Mouse (Mus musculus) R1 (cell line): ENCODE data around the gene Zmat5.

Experiments
- DNase-seq: peaks from one replicate; pipeline ENCODE4 v3.0.0-alpha.2; 2018; ENCODE audit warnings: low read depth, low spot score

The Zmat5 gene

DNA sequence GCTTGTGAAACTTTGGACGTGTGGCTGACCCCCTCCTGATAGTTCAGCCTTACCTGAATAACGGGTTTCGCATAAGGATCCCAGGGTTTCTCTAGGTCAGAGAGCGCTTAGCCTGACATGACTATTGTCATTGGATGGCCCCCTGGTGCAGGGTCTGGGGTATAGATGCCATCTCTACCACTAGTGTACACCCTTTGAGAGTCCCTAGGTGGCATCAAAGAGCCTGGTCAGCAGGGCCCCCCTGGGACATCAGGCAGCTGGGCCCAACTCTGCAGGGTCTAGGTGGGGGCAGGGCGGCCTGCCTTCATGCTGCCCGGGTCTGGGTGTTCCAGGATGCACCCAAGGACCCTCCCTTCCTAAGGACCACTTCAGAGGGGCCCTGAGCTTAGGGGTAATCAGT is 31.9 kb downstream of the Zmat5 start:
- DNase-seq = no peak

DNA sequence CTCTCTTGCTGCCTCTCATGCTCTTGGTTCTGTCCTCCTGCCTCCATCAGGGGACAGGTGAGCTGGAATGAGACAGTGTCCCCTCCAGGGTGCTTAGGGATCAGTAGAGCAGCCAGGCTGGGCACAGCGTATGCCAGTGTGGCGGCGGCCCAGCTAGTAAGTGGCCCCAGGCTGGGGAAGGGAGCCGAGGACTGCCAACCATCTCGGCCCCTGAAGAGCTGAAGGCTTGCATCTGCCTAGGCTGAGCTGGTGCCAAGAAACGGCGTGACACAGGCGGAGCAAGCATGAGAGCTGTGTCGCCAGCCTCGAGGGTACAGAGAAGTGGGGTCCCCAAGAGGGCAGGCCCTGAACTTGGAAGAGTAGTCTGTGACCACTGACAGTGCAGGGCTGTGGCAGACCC is 33.2 kb downstream of the Zmat5 start:
- DNase-seq = no peak

DNA sequence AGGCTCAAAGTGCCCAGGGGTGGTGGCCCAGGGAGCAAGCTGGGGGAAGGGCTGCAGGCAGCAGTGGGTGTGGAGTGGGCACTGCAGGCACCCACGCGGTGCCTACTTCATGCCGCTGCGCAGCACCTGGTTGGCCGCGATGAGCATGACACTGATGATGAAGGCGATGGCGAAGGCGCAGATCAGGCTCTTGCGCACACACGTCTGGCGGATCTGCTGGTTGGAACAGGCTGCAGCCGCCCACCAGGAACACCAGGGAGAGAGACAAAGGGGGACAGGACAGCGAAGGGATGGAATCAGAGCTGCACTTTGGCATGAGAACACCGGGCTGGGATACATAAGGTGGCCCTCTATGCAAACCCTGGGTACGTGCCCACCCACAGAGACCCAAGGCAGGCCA is 34.2 kb downstream of the Zmat5 start:
- DNase-seq = no peak

- no peak for DNase-seq
These were observed 36.3 kb downstream of the Zmat5 start for GRCm38 (mm10) chr11:4740785-4741184.

- DNase-seq = no peak
These were observed 40.2 kb downstream of the Zmat5 start for GRCm38 (mm10) chr11:4744691-4745090.

DNA sequence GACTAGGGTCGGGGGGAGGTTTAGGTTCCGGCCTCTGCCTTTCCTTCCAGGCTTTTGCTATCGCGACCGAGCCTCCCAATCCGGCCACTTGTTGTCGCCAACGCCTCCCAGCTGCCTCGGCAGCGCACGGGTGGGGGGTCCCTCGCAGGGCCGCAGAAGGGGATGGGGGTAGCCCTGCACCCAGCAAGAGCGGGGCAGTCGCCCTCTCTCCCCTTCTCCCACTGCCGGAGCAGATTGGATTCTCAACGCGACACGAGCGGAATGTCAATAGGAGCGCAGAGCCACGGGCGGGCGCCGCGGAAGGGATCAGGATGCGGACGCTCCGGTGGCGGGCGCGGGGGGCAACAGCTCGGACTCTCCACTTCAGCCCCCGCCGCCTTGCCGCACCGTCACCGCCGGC is 41.5 kb downstream of the Zmat5 start:
- peak; percentile 60 for DNase-seq

DNA sequence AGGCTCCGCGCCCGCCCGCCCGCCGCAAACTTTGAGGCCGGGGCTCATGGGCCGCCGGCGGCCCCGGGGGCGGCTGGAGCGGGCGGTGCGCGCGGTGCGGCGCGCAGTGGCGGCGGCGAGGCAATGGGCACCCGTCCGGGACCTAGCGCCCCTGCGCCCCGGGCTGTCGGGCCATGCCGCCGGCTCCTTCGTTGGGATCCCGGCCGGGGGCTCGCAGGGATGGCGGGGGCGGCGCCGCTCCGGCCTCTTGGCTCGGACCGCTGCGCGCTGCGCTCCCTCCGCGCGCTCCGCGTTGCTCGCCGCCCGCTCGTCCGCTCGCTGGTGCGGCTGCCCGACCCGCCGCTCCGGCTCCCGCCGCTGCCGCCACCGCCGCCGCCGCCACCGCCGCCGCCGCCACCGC is 42.3 kb downstream of the Zmat5 start, which contains the start of gene Cabp7:
Cabp7 (minus strand) TSS at position 46 of the 400 bp plus-strand sequence.
- no peak for DNase-seq

GRCm38 (mm10) chr11:4747285-4747684 is 42.8 kb downstream of the Zmat5 start:
- peak; percentile 56 for DNase-seq

GRCm38 (mm10) chr11:4750263-4750662 is 45.8 kb downstream of the Zmat5 start:
- peak; percentile 79 for DNase-seq

- DNase-seq = no peak
These were observed 48.4 kb downstream of the Zmat5 start for GRCm38 (mm10) chr11:4752836-4753235.

- peak; percentile 71 for DNase-seq
These were observed 49.6 kb downstream of the Zmat5 start for GRCm38 (mm10) chr11:4754036-4754435.

DNA sequence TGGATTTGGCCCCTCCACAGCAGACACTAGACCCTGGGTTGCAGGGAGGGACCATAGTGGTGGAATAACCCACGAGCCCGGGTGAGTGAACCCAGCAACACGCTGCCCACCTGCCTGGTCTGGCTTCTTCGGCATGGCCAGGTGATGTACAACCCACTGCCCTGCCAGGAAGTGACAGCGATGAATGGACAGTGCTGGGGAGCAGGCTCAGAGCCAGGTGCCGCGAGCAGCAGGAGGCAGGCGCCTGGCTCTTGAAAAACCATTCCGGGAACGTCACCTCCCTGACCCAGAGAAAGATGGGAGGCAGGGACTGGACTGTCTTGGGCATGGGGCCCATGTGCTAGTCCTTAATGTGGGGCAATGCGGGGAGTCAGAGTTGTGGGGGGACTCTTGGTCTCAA is 50.4 kb downstream of the Zmat5 start:
- no peak for DNase-seq

DNA sequence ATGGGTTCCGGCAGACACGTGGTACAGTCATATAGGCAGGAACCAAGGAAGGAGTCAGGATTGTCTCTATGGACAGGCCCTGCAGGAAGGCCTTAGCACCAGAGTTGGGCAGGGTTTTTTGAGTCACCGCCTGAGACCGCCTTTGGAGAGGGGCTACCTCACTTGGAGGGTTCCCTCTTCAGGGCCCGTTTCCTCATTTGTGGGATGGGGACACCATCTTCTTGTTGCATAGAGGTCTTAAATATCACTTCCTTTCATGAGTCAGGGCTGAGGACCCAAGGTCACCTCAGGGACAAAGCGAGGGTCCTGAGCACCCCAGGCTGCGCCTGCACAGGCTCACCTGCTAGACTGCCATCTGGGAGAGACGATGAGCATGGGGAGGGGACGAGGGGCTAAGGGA is 52.0 kb downstream of the Zmat5 start:
- DNase-seq = no peak

- peak; percentile 40 for DNase-seq
These were observed 52.7 kb downstream of the Zmat5 start for GRCm38 (mm10) chr11:4756984-4757788.

DNA sequence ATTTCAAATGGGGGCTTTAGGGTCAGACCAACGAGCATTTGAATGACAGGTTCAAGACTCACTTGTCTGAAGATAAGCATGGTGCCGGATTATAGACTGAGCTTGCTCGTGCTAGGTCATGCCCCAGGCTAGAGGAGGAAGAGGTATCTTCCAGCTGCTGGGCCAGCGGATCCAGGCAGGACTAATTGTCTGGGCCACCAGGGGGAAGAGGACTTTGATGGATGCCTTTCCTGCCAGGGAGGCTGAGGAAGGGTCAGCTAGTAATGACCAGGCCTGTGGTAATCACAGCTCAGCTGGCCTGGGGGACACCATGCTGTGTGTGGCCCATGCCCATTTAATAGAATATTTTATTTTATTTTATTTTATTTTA is 53.3 kb downstream of the Zmat5 start:
- DNase-seq = no peak

GRCm38 (mm10) chr11:4760438-4760837 is 56.0 kb downstream of the Zmat5 start:
- no peak for DNase-seq

GRCm38 (mm10) chr11:4761991-4762390 is 57.5 kb downstream of the Zmat5 start:
- DNase-seq = peak; percentile 31

DNA sequence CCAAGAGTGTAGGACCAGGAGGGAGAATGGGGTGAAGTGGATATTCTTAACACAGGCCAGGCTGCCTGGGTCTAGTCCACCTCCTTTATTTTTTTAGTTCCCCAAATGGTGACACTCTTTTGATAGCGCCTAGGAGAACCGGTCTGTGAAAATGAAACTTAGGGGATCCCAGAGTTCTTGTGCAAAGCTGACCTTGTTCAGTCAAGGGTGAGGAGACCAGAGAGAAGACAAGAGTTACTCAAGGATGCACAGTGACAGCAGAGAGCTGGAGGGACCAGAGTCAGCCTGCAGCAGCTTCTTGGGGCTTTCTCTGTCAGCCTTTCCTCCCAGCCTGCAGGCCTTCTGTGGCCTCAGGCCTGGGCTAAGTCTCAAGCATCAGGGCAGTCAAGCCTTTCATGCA is 58.0 kb downstream of the Zmat5 start:
- no peak for DNase-seq

- peak; percentile 81 for DNase-seq
These were observed 59.2 kb downstream of the Zmat5 start for GRCm38 (mm10) chr11:4763631-4764030.

- DNase-seq = peak; percentile 34
These were observed 60.0 kb downstream of the Zmat5 start for GRCm38 (mm10) chr11:4764476-4764875.

GRCm38 (mm10) chr11:4768399-4768798 is 63.9 kb downstream of the Zmat5 start:
- DNase-seq = no peak

DNA sequence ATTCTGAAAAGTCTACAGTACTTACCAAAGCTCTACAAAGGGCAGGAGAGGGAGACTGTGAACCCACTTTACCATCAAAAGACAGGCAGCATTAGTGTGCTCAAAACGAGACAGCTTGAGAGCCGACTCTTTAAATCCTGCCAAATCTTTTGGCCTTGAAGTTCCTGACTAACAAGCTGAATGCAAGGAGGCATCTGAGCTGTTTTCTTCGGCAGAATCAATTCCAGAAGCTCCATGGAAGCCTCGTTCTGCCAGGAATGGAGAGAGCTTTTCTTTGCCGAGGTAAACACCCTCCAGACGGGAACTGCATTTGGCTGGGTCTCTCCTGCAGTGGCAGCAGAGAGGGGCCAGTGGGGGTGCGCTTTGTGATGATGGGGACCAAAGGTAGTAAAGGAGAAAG is 64.8 kb downstream of the Zmat5 start:
- DNase-seq = no peak

- no peak for DNase-seq
These were observed 65.4 kb downstream of the Zmat5 start for GRCm38 (mm10) chr11:4769881-4770280.

DNA sequence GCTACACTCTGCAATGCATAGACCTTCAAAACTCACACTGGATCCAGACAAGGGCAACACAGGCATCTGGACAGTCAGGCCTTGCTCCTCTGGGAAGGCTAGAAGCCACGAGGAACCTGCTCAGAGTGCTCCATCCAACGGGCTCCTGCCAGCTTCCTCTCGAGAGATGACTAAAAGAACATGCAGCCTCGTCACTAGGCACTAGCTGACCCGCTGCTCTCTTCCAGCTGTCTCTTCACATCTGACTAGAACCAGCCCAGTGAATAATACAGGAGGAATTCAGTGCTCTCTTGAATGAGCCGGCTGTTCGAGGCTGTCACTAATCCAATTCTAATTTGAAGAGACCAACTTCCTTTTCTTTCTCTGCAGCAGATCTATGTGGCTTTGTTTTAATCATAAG is 67.3 kb downstream of the Zmat5 start:
- DNase-seq = no peak
